In genomic region chr10:80016931-80017330, GRCm38 (mm10) we compare ENCODE assay signal across 1 mouse cellular context.
TF ChIP-seq lines count a peak whose summit lies in the region.

No protein-coding gene starts in this region.

TF ChIP-seq in CH12.LX, 34 proteins besides CTCF, POLR2A, EP300 and RAD21:
- TF ChIP-seq JUND (conservative IDR thresholded peaks at IDR 0.05; ENCODE audit: low read depth, low read length) (no peak), MEF2A (IDR thresholded peaks at IDR 0.05; ENCODE audit: borderline replicate concordance, low read depth, low read length) (no peak), MXI1 (IDR thresholded peaks at IDR 0.05; ENCODE audit: low read depth, low read length) (no peak)
